Mouse (Mus musculus): ENCODE results near the gene Ttll11. TPM values are rescaled to one million over a fixed set of nuclear protein-coding genes. Genes with fewer than 3 reads are reported as not detected.
A peak's percentile ranks its signal among the peaks of the same experiment; 100 is the strongest.

The Ttll11 gene
- polyA plus RNA-seq, 1 experiment from 2014 or later: 1.3 TPM

GRCm38 (mm10) chr2:35756467-35756866 is 223.2 kb downstream of the Ttll11 start:
- H3K27me3 ChIP-seq (ENCODE audit: control insufficient read depth, insufficient read depth, low read length): no peaks in the 10 kb centered on the region
- no peaks in the 10 kb centered on the region for H3K4me1 ChIP-seq (replicated peaks; ENCODE audit: control insufficient read depth, insufficient read depth, low read length)
- no peak overlapping the region for H3K4me3 ChIP-seq (ENCODE audit: low read depth, low read length)
- H3K9me3 ChIP-seq (ENCODE audit: control insufficient read depth, low read length): no peaks in the 10 kb centered on the region
- H3K27ac ChIP-seq (ENCODE audit: low read depth, low read length): no peak overlapping the region
- H3K4me2 ChIP-seq (replicated peaks; ENCODE audit: low read depth, low read length): no peak overlapping the region
- H3K9ac ChIP-seq (ENCODE audit: low read depth, low read length): no peak overlapping the region
- ATAC-seq (ENCODE audit: low FRiP score) (no peak), DNase-seq (ENCODE audit: low spot score) (no peak)
- H3K36me3 ChIP-seq (ENCODE audit: control insufficient read depth, insufficient read depth, low read length): no peaks in the 10 kb centered on the region
- WGBS: 82% methylated on average over 7 of the region's 7 CpGs

GRCm38 (mm10) chr2:35751781-35752505 is 227.8 kb downstream of the Ttll11 start:
- H3K27ac ChIP-seq (ENCODE audit: low read depth, low read length): no peak overlapping the region
- no peaks in the 10 kb centered on the region for H3K36me3 ChIP-seq (ENCODE audit: control insufficient read depth, insufficient read depth, low read length)
- H3K27me3 ChIP-seq (ENCODE audit: control insufficient read depth, insufficient read depth, low read length): no peaks in the 10 kb centered on the region
- H3K4me3 ChIP-seq (ENCODE audit: low read depth, low read length): no peak overlapping the region
- no peaks in the 10 kb centered on the region for H3K4me1 ChIP-seq (replicated peaks; ENCODE audit: control insufficient read depth, insufficient read depth, low read length)
- ATAC-seq (ENCODE audit: low FRiP score): no peak
- H3K4me2 ChIP-seq (replicated peaks; ENCODE audit: low read depth, low read length): no peak overlapping the region
- 79% methylated on average over 18 of the region's 18 CpGs for WGBS
- H3K9me3 ChIP-seq (ENCODE audit: control insufficient read depth, low read length): no peaks in the 10 kb centered on the region
- no peak overlapping the region for H3K9ac ChIP-seq (ENCODE audit: low read depth, low read length)
- DNase-seq (ENCODE audit: low spot score): no peak

- Histone ChIP-seq H3K9ac (ENCODE audit: low read depth, low read length) (no peak overlapping the region), H3K27me3 (ENCODE audit: control insufficient read depth, insufficient read depth, low read length) (no peaks in the 10 kb centered on the region), H3K9me3 (ENCODE audit: control insufficient read depth, low read length) (no peaks in the 10 kb centered on the region), H3K27ac (ENCODE audit: low read depth, low read length) (no peak overlapping the region), H3K36me3 (ENCODE audit: control insufficient read depth, insufficient read depth, low read length) (no peaks in the 10 kb centered on the region), H3K4me1 (replicated peaks; ENCODE audit: control insufficient read depth, insufficient read depth, low read length) (no peaks in the 10 kb centered on the region), H3K4me3 (ENCODE audit: low read depth, low read length) (no peak overlapping the region), H3K4me2 (replicated peaks; ENCODE audit: low read depth, low read length) (no peak overlapping the region)
- DNase-seq (ENCODE audit: low spot score) (no peak), ATAC-seq (ENCODE audit: low FRiP score) (no peak)
- 76% methylated on average over 7 of the region's 7 CpGs for WGBS
Measured at GRCm38 (mm10) chr2:35750533-35751141, 229.1 kb downstream of the Ttll11 start.

GRCm38 (mm10) chr2:35747371-35748035 is 232.2 kb downstream of the Ttll11 start:
- DNase-seq (ENCODE audit: low spot score): no peak
- WGBS: 79% methylated on average over 12 of the region's 12 CpGs
- no peak overlapping the region for H3K4me3 ChIP-seq (ENCODE audit: low read depth, low read length)

GRCm38 (mm10) chr2:35746638-35747037 is 233.1 kb downstream of the Ttll11 start:
- Histone ChIP-seq H3K9me3 (ENCODE audit: control insufficient read depth, low read length) (no peaks in the 10 kb centered on the region), H3K36me3 (ENCODE audit: control insufficient read depth, insufficient read depth, low read length) (no peaks in the 10 kb centered on the region), H3K4me1 (replicated peaks; ENCODE audit: control insufficient read depth, insufficient read depth, low read length) (no peaks in the 10 kb centered on the region), H3K9ac (ENCODE audit: low read depth, low read length) (no peak overlapping the region), H3K27me3 (ENCODE audit: control insufficient read depth, insufficient read depth, low read length) (no peaks in the 10 kb centered on the region), H3K4me3 (ENCODE audit: low read depth, low read length) (no peak overlapping the region), H3K4me2 (replicated peaks; ENCODE audit: low read depth, low read length) (no peak overlapping the region), H3K27ac (ENCODE audit: low read depth, low read length) (peak overlapping the region; percentile 39; the same call in 1 of the 2 replicates)
- ATAC-seq (ENCODE audit: low FRiP score) (peak; percentile 62; the same call in 1 of the 2 replicates), DNase-seq (ENCODE audit: low spot score) (no peak)
- WGBS: 31% methylated on average over 4 of the region's 7 CpGs

More at GRCm38 (mm10) chr2:35747371-35748035, 232.2 kb downstream of the Ttll11 start:
- Histone ChIP-seq H3K9ac (ENCODE audit: low read depth, low read length) (no peak overlapping the region), H3K36me3 (ENCODE audit: control insufficient read depth, insufficient read depth, low read length) (no peaks in the 10 kb centered on the region), H3K9me3 (ENCODE audit: control insufficient read depth, low read length) (no peaks in the 10 kb centered on the region), H3K4me2 (replicated peaks; ENCODE audit: low read depth, low read length) (no peak overlapping the region), H3K4me1 (replicated peaks; ENCODE audit: control insufficient read depth, insufficient read depth, low read length) (no peaks in the 10 kb centered on the region), H3K27me3 (ENCODE audit: control insufficient read depth, insufficient read depth, low read length) (no peaks in the 10 kb centered on the region), H3K27ac (ENCODE audit: low read depth, low read length) (no peak overlapping the region)
- no peak for ATAC-seq (ENCODE audit: low FRiP score)

GRCm38 (mm10) chr2:35745876-35746275 is 233.8 kb downstream of the Ttll11 start:
- 79% methylated on average over 10 of the region's 10 CpGs for WGBS
- Histone ChIP-seq H3K9ac (ENCODE audit: low read depth, low read length) (no peak overlapping the region), H3K36me3 (ENCODE audit: control insufficient read depth, insufficient read depth, low read length) (no peaks in the 10 kb centered on the region), H3K4me3 (ENCODE audit: low read depth, low read length) (no peak overlapping the region), H3K27ac (ENCODE audit: low read depth, low read length) (no peak overlapping the region), H3K27me3 (ENCODE audit: control insufficient read depth, insufficient read depth, low read length) (no peaks in the 10 kb centered on the region), H3K9me3 (ENCODE audit: control insufficient read depth, low read length) (no peaks in the 10 kb centered on the region), H3K4me1 (replicated peaks; ENCODE audit: control insufficient read depth, insufficient read depth, low read length) (no peaks in the 10 kb centered on the region), H3K4me2 (replicated peaks; ENCODE audit: low read depth, low read length) (no peak overlapping the region)
- ATAC-seq (ENCODE audit: low FRiP score): no peak
- no peak for DNase-seq (ENCODE audit: low spot score)

- H3K4me1 ChIP-seq (replicated peaks; ENCODE audit: control insufficient read depth, insufficient read depth, low read length): no peaks in the 10 kb centered on the region
- no peak for DNase-seq (ENCODE audit: low spot score)
- H3K27ac ChIP-seq (ENCODE audit: low read depth, low read length): no peak overlapping the region
- WGBS: 62% methylated on average over 13 of the region's 13 CpGs
- H3K27me3 ChIP-seq (ENCODE audit: control insufficient read depth, insufficient read depth, low read length): no peaks in the 10 kb centered on the region
- no peak overlapping the region for H3K9ac ChIP-seq (ENCODE audit: low read depth, low read length)
- H3K4me2 ChIP-seq (replicated peaks; ENCODE audit: low read depth, low read length): no peak overlapping the region
- H3K36me3 ChIP-seq (ENCODE audit: control insufficient read depth, insufficient read depth, low read length): no peaks in the 10 kb centered on the region
- H3K9me3 ChIP-seq (ENCODE audit: control insufficient read depth, low read length): no peaks in the 10 kb centered on the region
- H3K4me3 ChIP-seq (ENCODE audit: low read depth, low read length): no peak overlapping the region
- no peak for ATAC-seq (ENCODE audit: low FRiP score)
Measured at GRCm38 (mm10) chr2:35739669-35740254, 240.0 kb downstream of the Ttll11 start.

- no peak for DNase-seq (ENCODE audit: low spot score)
- 81% methylated on average over 7 of the region's 7 CpGs for WGBS
Measured at GRCm38 (mm10) chr2:35737467-35738027, 242.2 kb downstream of the Ttll11 start.

More at GRCm38 (mm10) chr2:35737467-35738027, 242.2 kb downstream of the Ttll11 start:
- no peak overlapping the region for H3K9ac ChIP-seq (ENCODE audit: low read depth, low read length)
- no peak overlapping the region for H3K27ac ChIP-seq (ENCODE audit: low read depth, low read length)
- H3K36me3 ChIP-seq (ENCODE audit: control insufficient read depth, insufficient read depth, low read length): no peaks in the 10 kb centered on the region
- no peak overlapping the region for H3K4me3 ChIP-seq (ENCODE audit: low read depth, low read length)
- no peak overlapping the region for H3K4me2 ChIP-seq (replicated peaks; ENCODE audit: low read depth, low read length)
- H3K27me3 ChIP-seq (ENCODE audit: control insufficient read depth, insufficient read depth, low read length): no peaks in the 10 kb centered on the region
- no peak for ATAC-seq (ENCODE audit: low FRiP score)
- H3K9me3 ChIP-seq (ENCODE audit: control insufficient read depth, low read length): no peaks in the 10 kb centered on the region
- no peaks in the 10 kb centered on the region for H3K4me1 ChIP-seq (replicated peaks; ENCODE audit: control insufficient read depth, insufficient read depth, low read length)
